Mouse (Mus musculus) embryonic stem cell, embryonic (primary cell): ENCODE results near the gene Zdhhc12.
"Not testable (repeated sequence)": the region's sequence is repeated elsewhere in the genome, so short reads cannot be mapped to it uniquely, and the experiment has no call there.

Experiments used
- CTCF ChIA-PET, 4 experiments: fragments of 300-600 bp in 2 of 4; fragments of 350-600 bp in 2 of 4; sonication (Branson Sonifier 250); formaldehyde crosslinking; loops; one replicate each; lab custom pipeline; 2022; ENCODE audit warnings: inconsistent platforms in 2 of 4; lab: Charles Lee
- POLR2A ChIA-PET, 4 experiments: fragments of 300-600 bp in 2 of 4; fragments of 350-600 bp in 2 of 4; sonication (Branson Sonifier 250); formaldehyde crosslinking; loops; one replicate each; lab custom pipeline; 2022; ENCODE audit warnings: antibody characterized with exemption in 4 of 4, inconsistent platforms in 1 of 4; lab: Charles Lee

Zdhhc12 gene

DNA sequence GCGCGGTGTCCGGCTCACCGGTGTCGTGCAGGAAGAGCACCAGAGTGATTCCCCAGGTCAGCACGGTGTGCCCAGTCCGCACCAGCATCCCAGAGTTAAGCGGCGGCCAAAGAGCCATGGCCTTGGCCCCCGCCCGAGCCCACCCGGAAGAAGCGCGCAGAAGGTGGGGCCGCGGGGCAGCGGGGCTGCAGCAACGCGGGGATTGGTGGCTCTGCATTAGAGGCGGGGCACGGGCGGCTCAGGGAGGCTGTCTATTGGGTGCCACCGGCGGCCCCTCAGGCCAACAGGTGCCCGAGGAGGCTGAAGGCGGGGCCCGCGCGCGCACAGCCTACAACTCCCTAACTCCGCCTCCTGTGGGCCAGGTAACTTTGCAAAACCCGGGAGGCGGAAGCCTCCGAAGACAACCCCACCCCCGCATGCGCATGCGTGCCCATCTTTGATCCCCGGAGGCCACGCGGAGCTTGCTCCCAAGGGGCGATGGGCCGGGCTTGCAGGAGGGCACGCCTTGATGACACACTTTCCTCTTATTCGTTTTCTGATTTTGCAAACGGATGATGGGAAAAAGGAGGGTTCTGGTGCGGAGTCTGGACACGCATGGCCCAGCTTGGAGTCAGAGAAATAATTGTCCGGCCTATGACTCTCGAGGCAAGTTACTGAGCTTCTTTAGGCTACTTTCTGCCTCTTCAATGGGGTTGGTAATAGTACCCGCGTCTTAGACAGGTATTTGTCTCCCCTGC, at the start of gene Zdhhc12:
Gene Zdhhc12, minus strand, starts transcription at position 178 of the 737 bp plus-strand sequence.
- CTCF ChIA-PET = interaction anchor here (0.6 to 1.8 kb wide), 12 partner anchors 14 to 342 kb away, joined by 3 to 23 read pairs (median 4); partner anchors contain the start of genes Pkn3 (in 2 of the 4) and Spout1 (in 1 of the 4)
- POLR2A ChIA-PET = interaction anchor here in 3 of 4 experiments (0.5 to 2.6 kb wide), 68 partner anchors 9 to 714 kb away, joined by 3 to 38 read pairs (median 4); partner anchors contain the start of genes Endog (in 3 of the 3), Kyat1 (in 2 of the 3), Pkn3 (in 2 of the 3) and Tbc1d13 (in 2 of the 3)

DNA sequence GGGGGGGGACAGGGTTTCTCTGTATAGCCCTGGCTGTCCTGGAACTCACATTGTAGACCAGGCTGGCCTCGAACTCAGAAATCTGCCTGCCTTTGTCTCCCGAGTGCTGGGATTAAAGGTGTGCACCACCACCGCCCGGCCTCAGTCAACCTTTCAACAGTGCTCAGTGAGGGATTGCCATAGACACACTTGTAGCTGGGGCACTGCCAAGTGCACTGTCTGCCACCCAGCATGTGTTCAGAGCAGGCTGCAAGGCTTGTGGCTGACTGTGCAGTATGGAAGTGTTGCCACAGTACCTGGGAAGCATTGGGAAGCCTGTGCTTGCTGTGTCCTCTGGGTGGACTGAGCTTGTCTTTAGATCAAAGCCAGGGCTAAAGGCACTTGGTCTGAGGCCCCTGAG, 46.6 kb upstream of the Zdhhc12 start:
- ChIA-PET POLR2A (interaction anchor here (0.5 to 11.4 kb wide), 18 partner anchors 9 to 1097 kb away, joined by 3 to 229 read pairs (median 4); partner anchors contain the start of gene Zer1 (in 2 of the 4)), CTCF (interaction anchor here in 2 of 4 experiments (0.8 to 1.5 kb wide), 2 partner anchors 32 to 101 kb away, joined by 3 read pairs; partner anchors contain the start of genes Endog (in 1 of the 2) and Gm28035 (in 1 of the 2))

DNA sequence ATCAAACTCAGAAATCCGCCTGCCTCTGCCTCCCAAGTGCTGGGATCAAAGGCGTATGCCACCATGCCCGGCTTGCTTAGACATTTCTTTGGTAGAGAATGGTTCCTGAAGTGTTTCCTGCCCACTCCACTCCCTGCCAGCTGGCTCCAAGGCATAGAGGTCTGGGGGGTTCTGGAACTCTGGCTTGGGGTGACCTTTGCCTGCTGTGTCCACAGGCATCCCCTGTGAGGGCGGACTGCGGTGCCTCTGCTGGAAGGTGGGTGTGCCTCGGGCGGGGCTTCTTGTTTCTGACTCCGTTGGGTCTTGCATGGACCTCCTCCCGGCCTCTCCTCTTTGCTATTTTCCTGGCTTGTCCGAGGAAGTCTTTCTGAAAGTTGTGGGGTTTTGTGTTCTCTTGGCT, 43.0 kb upstream of the Zdhhc12 start:
- POLR2A ChIA-PET = interaction anchor here (0.7 to 11.4 kb wide), 29 partner anchors 8 to 338 kb away, joined by 3 to 393 read pairs (median 7); partner anchors contain the start of genes Zdhhc12 (in 3 of the 4), Zer1 (in 2 of the 4), Endog (in 1 of the 4) and Ier5l (in 1 of the 4)
- CTCF ChIA-PET = no interaction called here

DNA sequence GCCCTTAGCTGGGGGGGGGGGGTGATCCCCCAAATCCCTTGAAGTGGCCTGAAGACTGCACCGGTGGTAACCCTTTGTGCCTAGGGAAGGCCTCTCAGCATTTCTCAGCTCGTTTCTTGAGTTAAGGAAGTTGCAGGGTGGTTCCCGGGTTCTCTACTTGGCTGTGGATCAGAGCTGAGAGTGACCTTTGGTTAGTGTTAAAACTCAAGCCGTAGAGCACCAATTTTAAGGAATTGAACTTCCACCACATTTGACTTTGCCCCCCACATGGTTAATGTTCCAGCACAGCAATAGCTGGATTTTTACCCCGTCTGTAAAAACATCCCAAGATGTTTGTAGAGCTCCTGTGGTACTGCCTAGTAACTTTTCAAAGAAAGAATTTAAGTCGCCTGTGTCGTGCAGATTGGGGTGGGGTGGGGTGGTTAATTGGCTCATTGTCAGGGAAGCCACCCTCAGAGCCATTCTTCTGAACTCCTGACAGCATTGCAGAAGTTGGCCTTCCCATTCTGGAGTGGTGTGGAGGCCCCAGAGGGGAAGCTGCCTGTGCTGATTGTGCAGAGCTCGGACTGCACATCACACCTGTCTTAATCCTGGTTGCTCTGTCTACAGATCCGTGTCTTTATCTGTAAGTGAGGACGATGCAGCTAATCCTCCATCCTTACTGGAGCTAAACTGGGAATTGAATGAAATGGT, 41.6 kb upstream of the Zdhhc12 start:
- ChIA-PET POLR2A (interaction anchor here (0.6 to 11.4 kb wide), 151 partner anchors 10 to 1671 kb away, joined by 3 to 393 read pairs (median 5); partner anchors contain the start of genes Endog (in 3 of the 4), Kyat1 (in 3 of the 4), Zdhhc12 (in 3 of the 4) and Zer1 (in 3 of the 4)), CTCF (interaction anchor here (0.6 to 2.4 kb wide), 18 partner anchors 9 to 1223 kb away, joined by 3 to 10 read pairs (median 3); partner anchors contain the start of genes Endog (in 1 of the 4), Spout1 (in 1 of the 4) and Zer1 (in 1 of the 4))

DNA sequence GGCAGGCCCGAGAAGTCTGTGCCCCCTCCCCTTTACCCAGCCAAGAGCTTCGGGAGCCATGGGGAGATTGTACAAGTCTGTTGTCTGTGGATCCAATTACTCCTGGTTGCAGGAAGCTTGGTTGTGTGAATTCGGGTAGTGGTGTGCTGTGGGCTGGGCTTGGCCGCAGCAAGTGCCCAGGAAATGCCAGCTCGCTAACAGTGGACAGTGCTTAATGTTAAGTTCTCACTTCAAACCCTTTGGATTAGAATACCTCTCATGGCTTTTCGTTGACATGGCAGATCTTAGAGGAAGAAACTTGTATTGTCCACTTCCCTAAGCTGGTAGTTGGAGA, 40.9 kb upstream of the Zdhhc12 start:
- POLR2A ChIA-PET = interaction anchor here (0.6 to 11.4 kb wide), 119 partner anchors 9 to 1617 kb away, joined by 3 to 393 read pairs (median 6); partner anchors contain the start of genes Kyat1 (in 3 of the 4), Zdhhc12 (in 3 of the 4), Zer1 (in 3 of the 4) and Endog (in 2 of the 4)

DNA sequence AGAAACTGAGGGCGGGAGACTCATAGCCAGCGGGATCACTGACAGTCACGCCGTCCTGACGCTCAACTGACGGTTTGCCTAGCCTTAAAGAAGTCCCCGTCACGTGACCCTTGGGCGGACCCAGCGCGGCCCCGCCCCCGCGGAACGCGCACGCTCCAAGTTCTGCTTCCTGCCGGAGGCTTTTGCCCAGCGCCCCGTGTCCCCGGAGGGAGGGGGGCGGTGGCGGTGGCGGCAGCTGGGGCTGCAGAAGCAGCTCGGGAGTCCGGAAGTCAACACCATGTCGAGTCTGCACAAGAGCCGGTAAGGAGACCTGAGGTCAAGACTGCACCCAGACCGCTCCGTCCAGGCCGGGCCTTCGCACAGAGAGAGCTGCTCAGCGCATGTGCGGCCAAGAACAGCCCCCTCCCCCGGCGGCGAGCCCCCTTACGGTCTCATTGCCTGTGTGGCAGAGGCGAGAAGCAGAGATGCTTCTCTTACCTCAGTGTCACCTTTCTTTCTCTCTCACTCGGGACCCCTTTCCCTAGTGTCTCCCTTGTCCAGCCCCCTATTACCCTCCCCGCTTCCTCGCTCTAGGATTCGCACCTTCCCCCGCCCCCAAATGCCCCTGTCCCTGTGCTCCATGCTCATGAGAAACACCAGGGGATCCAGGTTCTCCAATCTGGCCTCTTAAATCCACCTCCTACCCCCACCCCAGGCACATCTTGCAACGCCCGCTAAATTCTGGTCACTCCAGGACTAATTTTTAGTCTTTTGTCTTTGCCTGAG, 40.3 kb upstream of the Zdhhc12 start, which contains the start of gene Tbc1d13:
Gene Tbc1d13, plus strand, starts transcription at position 134 of the 765 bp plus-strand sequence.
- ChIA-PET POLR2A (interaction anchor here (0.6 to 11.4 kb wide), 115 partner anchors 9 to 1616 kb away, joined by 3 to 393 read pairs (median 6); partner anchors contain the start of genes Endog (in 4 of the 4), Kyat1 (in 3 of the 4), Zer1 (in 3 of the 4) and Ier5l (in 2 of the 4)), CTCF (interaction anchor here (0.6 to 2.4 kb wide), 10 partner anchors 10 to 624 kb away, joined by 3 to 10 read pairs (median 4); partner anchors contain the start of genes Spout1 (in 1 of the 4) and Zer1 (in 1 of the 4))

More for the DNA sequence above, 40.9 kb upstream of the Zdhhc12 start:
- CTCF ChIA-PET = interaction anchor here in 3 of 4 experiments (0.6 to 2.4 kb wide), 11 partner anchors 10 to 1222 kb away, joined by 3 to 10 read pairs (median 4); partner anchors contain the start of genes Endog (in 1 of the 3), Spout1 (in 1 of the 3) and Zer1 (in 1 of the 3)

DNA sequence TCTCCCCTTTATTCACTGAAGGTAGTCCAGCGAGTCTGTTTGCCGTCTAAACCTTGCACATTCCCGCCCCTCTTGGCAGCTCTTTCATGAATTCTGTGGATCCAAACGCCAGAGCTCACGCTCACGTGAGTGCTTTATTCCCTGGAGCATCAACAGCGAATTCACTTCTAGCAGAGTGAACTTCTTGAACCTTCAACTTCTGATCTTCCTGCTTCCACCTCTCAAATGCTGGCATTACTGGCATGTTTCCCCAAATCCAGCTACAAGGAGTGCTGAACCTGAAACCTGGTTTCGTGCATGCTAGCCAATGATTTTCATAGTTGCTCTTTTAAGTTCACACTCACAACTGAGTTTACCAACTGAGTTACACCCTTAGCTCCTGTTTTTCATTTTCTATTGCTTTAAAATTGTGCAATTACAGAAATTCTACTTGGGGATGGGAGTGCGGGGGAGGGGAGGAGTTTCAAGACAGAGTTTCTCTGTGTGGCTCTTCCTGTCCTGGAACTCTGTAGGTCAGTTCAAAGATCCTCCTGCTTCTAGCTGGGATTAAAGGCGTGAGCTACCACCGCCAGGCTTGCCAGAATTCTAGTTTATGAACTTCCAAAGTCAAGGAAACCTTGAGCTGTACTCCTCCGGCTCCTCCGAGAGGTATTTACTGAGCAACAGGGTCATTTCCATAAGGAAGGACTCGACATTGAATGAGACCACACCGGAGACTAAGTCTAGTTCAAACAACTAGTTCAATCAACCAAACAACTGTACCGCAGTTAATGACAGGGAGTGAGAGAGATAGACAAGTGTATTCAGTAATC, 39.6 kb upstream of the Zdhhc12 start:
- POLR2A ChIA-PET = interaction anchor here in 3 of 4 experiments (0.5 to 11.4 kb wide), 94 partner anchors 9 to 1152 kb away, joined by 3 to 393 read pairs (median 5); partner anchors contain the start of genes Endog (in 3 of the 3), Zer1 (in 3 of the 3), Ier5l (in 2 of the 3) and Kyat1 (in 2 of the 3)

DNA sequence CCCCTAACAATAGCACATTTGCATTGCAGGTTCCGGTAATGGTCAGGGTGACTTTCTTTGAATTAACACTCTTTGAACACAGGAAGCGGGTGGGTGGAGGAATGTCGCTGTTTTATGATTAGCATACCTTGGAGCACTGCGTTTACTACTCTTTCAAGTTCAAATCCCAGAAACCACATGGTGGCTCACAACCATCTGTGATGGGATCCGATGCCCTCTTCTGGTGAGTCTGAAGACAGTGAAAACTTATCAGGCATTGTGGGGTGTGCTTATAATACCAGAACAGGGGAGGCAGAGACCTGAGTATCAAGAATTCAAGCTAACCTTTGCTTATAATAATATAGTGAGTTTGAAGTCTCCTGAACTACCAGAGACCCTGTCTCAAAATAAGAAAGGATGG, 37.8 kb upstream of the Zdhhc12 start:
- CTCF ChIA-PET = not testable (repeated sequence)
- POLR2A ChIA-PET = interaction anchor here in 2 of 4 experiments (1.3 to 10.3 kb wide), 10 partner anchors 9 to 68 kb away, joined by 4 to 393 read pairs (median 35); partner anchors contain the start of genes Endog (in 1 of the 2), Pkn3 (in 1 of the 2), Spout1 (in 1 of the 2) and Zdhhc12 (in 1 of the 2)

More for the DNA sequence above, 39.6 kb upstream of the Zdhhc12 start:
- CTCF ChIA-PET = interaction anchor here in 3 of 4 experiments (0.6 to 2.4 kb wide), 7 partner anchors 9 to 625 kb away, joined by 3 to 10 read pairs (median 4); partner anchors contain the start of gene Zer1 (in 1 of the 3)

DNA sequence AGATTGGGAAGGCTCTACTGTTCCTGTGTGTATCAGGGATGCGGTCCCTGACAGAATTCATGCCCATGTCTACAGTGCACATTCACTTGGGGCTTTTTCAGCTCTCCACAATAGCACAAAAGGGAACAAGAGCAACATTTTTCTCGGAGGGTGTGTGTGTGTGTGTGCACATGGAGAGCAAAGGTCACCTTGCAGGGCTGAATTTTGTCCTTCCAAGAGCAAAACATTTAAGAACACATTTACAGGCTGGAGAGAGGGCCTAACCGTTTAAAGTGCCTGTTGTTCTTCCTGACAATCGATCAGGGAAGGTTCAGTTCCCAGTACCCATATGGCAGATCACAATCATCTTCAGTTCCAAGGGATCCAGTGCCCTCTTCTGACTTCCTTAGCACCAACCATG, 36.7 kb upstream of the Zdhhc12 start:
- CTCF ChIA-PET = interaction anchor here in 2 of 4 experiments (0.6 to 0.9 kb wide), 3 partner anchors 32 to 416 kb away, joined by 3 to 4 read pairs (median 3); no protein-coding TSS in a partner anchor

DNA sequence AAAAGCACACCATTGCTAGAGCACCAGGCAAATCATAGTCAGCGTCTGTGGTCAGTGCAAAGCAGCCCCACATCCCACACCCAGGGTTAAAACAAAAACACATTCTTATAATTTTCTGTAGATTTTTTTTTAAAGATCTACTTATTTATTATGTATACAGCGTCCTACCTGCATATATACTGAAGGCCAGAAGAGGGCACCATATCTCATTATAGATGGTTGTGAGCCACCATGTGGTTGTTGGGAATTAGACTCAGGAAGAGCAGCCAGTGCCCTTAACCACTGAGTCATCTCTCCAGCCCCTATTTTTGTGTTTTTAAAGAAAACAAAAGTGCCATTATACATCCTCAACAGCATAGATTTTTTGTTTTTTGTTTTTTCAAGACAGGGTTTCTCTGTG, 35.3 kb upstream of the Zdhhc12 start:
- ChIA-PET CTCF (no interaction called here), POLR2A (interaction anchor here in 2 of 4 experiments (1.3 to 10.3 kb wide), 5 partner anchors 8 to 80 kb away, joined by 3 to 393 read pairs (median 7); partner anchors contain the start of genes Spout1 (in 1 of the 2) and Wdr34 (in 1 of the 2))

More for the DNA sequence above, 36.7 kb upstream of the Zdhhc12 start:
- POLR2A ChIA-PET = interaction anchor here (0.5 to 10.3 kb wide), 27 partner anchors 7 to 333 kb away, joined by 3 to 393 read pairs (median 4); partner anchors contain the start of genes Endog (in 2 of the 4), Wdr34 (in 2 of the 4), Dolpp1 (in 1 of the 4) and Pkn3 (in 1 of the 4)

DNA sequence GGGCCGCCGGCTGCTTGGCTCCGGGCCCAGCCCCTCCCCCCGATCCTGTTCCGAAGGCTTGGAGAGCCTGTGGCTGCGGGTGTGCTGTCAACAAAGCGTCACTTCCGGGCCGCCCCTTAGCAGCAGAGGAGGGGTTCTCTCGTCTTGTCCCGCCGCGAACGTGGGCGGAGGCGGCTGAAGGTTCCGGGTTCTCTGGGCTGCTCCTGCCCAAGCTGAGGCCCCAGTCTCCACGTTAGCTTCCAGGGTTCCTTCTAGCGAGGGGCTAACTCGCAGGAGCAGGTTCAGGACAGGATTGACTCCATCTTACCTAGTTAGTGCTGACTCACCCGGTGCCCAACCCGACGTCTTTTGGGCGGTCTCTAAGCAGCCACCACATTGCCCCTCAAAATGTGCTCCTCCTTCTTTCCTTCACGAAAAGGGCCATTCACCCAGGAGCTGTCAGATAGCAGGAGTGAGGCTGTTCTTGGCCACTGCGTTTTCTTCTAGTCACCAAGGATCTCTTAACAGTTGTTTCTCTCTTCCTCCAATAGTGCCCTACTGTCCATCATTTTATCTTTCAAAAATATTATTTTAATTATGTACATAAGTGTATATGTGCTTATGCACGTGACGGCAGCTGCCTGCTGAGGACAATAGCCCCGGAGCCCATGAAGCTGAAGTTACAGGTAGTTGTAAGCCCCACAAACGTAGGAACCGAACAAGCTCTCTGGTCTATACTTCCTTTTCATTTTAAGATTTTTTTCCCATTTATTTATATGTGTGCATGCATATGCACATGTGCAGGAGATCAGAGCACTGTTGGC, 31.2 kb upstream of the Zdhhc12 start, which contains the start of gene Zer1:
Gene Zer1, minus strand, starts transcription at position 114 of the 803 bp plus-strand sequence.
- CTCF ChIA-PET = interaction anchor here in 3 of 4 experiments (0.6 to 1.9 kb wide), 9 partner anchors 9 to 345 kb away, joined by 3 to 9 read pairs (median 4); partner anchors contain the start of genes Spout1 (in 1 of the 3) and Tbc1d13 (in 1 of the 3)

DNA sequence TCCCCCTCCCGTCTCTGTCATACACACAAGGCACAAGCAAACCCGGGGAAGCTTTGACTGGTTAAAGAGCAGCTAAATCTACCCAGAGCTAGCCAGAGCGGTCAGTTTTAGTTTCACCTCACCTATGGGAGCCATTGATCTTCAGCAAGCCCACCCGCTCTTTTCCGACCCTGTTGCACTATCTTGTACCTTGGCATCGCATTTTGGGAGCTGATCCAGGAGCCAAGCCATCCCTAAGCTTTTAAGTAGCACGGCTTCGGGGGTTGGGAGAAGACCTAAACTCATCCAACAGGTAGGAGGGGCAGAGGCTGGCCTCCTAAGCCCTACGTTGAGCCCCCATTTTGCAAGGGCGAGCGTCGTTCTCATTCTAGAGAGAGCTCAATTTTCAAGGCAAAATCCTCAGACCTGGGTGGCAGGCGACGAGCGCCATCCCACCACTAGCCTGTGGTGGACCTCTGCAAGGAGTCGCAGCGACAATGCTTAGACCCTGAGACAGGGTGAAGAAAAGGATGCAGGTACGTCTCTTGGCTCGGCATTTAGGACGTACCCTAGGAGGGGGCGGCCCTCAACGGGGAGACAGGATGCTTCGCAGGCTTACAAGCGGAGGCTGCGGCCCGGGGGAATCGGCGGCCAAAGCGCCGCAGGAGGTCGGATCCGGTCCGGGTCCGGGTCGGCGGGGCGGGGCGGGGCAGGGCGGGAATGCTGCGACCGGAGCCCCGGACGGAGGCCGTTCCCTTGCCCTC, 30.5 kb upstream of the Zdhhc12 start:
- ChIA-PET CTCF (interaction anchor here in 3 of 4 experiments (0.6 to 1.9 kb wide), 8 partner anchors 10 to 345 kb away, joined by 3 to 9 read pairs (median 4); partner anchors contain the start of genes Spout1 (in 1 of the 3) and Tbc1d13 (in 1 of the 3)), POLR2A (interaction anchor here (0.5 to 9.7 kb wide), 55 partner anchors 10 to 1660 kb away, joined by 3 to 229 read pairs (median 4); partner anchors contain the start of genes Tbc1d13 (in 3 of the 4), Phyhd1 (in 2 of the 4), Spout1 (in 2 of the 4) and Zdhhc12 (in 2 of the 4))

More for the DNA sequence above, 31.2 kb upstream of the Zdhhc12 start, which contains the start of gene Zer1:
- POLR2A ChIA-PET = interaction anchor here (0.5 to 9.7 kb wide), 61 partner anchors 9 to 1661 kb away, joined by 3 to 229 read pairs (median 5); partner anchors contain the start of genes Endog (in 3 of the 4), Tbc1d13 (in 3 of the 4), Phyhd1 (in 2 of the 4) and Spout1 (in 2 of the 4)

DNA sequence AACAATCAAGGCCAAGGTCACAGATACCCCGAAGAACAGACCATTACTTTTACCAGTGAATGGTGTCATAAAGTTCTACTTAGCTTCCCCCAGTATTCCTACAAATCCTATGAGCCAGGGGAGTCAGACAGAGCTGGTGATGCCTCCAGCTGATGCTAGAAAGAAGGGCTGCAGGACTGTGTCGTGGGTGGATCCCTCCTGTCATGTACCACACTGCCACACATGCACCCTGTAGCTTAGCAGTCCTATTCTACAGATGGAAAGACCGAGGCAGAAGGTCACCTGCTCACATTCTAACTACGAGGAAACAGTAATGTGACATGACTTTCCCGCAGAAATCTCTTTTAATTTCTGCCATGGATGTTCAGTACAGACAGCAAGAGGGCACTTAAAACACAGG, 29.3 kb upstream of the Zdhhc12 start:
- CTCF ChIA-PET = interaction anchor here in 1 of 4 experiments (1.5 kb wide), 1 partner anchor 16 kb away, joined by 3 read pairs; no protein-coding TSS in a partner anchor
- POLR2A ChIA-PET = interaction anchor here in 3 of 4 experiments (1.0 to 9.7 kb wide), 10 partner anchors 12 to 142 kb away, joined by 3 to 229 read pairs (median 4); partner anchors contain the start of genes Tbc1d13 (in 2 of the 3), Pkn3 (in 1 of the 3) and Spout1 (in 1 of the 3)
